Mouse (Mus musculus) testis, adult 2 months (tissue): ENCODE measurements around the gene 3110082J24Rik.

Experiments used
- CTCF ChIP-seq: fragments of 200-500 bp; IDR thresholded peaks from 2 replicates; pipeline ENCODE4 v1.5.1; 2012; ENCODE audit warnings: low read depth, mild to moderate bottlenecking, inconsistent platforms, low read length, moderate library complexity; ENCODE audit not compliant: control insufficient read depth, insufficient read depth, insufficient replicate concordance
- POLR2A ChIP-seq: fragments of 200-500 bp; IDR thresholded peaks from 2 replicates; pipeline ENCODE4 v1.6.1; 2012; ENCODE audit warnings: low read depth, mild to moderate bottlenecking, inconsistent platforms, low read length, moderate library complexity; ENCODE audit not compliant: control insufficient read depth

- TF ChIP-seq POLR2A, result no peak
- no peak for TF ChIP-seq CTCF
Observed at GRCm38 (mm10) chr5:30146526-30146925, 40.6 kb upstream of the 3110082J24Rik start.
